Mouse (Mus musculus) adipocyte (in vitro differentiated cells): ENCODE results near the gene Abhd11.

ENCODE experiments used
- DNase-seq: peaks from one replicate; pipeline ENCODE4 v3.0.0-alpha.2; 2016; ENCODE audit warnings: low spot score

Abhd11 gene

GRCm38 (mm10) chr5:134986298-134987268 lies 22.4 kb upstream of the Abhd11 start:
- no peak for DNase-seq

GRCm38 (mm10) chr5:134989166-134989565 lies 19.8 kb upstream of the Abhd11 start:
- no peak for DNase-seq

GRCm38 (mm10) chr5:134989741-134990140 lies 19.2 kb upstream of the Abhd11 start:
- peak; percentile 52 for DNase-seq

GRCm38 (mm10) chr5:134992566-134992965 lies 16.4 kb upstream of the Abhd11 start:
- no peak for DNase-seq

- DNase-seq = no peak
These were observed 10.6 kb upstream of the Abhd11 start for GRCm38 (mm10) chr5:134998359-134998758.

GRCm38 (mm10) chr5:134999797-135000196 lies 9.2 kb upstream of the Abhd11 start:
- no peak for DNase-seq

GRCm38 (mm10) chr5:135000751-135001150 lies 8.2 kb upstream of the Abhd11 start:
- no peak for DNase-seq

- no peak for DNase-seq
These were observed 7.6 kb upstream of the Abhd11 start for GRCm38 (mm10) chr5:135001309-135001708.

- no peak for DNase-seq
These were observed 6.8 kb upstream of the Abhd11 start for GRCm38 (mm10) chr5:135002151-135002550.

GRCm38 (mm10) chr5:135007802-135008571 lies 965 bp upstream of the Abhd11 start:
- DNase-seq = no peak

GRCm38 (mm10) chr5:135009590-135010319 lies 803 bp downstream of the Abhd11 start:
- DNase-seq = peak; percentile 96

GRCm38 (mm10) chr5:135010320-135010709 lies 1.4 kb downstream of the Abhd11 start:
- no peak for DNase-seq

- no peak for DNase-seq
These were observed 2.1 kb downstream of the Abhd11 start for GRCm38 (mm10) chr5:135010841-135011743.

GRCm38 (mm10) chr5:135011809-135012613 lies 3.1 kb downstream of the Abhd11 start:
- no peak for DNase-seq

GRCm38 (mm10) chr5:135012671-135013441 lies 3.9 kb downstream of the Abhd11 start:
- DNase-seq = peak; percentile 78

- DNase-seq = peak; percentile 89
These were observed 6.5 kb downstream of the Abhd11 start for GRCm38 (mm10) chr5:135015497-135015896.

GRCm38 (mm10) chr5:135016224-135016759 lies 7.3 kb downstream of the Abhd11 start:
- no peak for DNase-seq

GRCm38 (mm10) chr5:135021814-135022213 lies 12.9 kb downstream of the Abhd11 start:
- peak; percentile 77 for DNase-seq
